Mouse (Mus musculus) lung, embryonic 15.5 days (tissue): Measurements from ENCODE around the gene Hnrnph1. TPM values are rescaled to one million over a fixed set of nuclear protein-coding genes. Genes with fewer than 3 reads are reported as not detected.

Source experiments
- ATAC-seq: fragments of 200-750 bp; cut with Nextera tagmentation; 2 replicates; pipeline ENCODE4 v1.8.0; 2017; ENCODE audit warnings: moderate number of reproducible peaks, borderline replicate concordance; ENCODE audit not compliant: low FRiP score, low TSS enrichment; ENCODE audit errors: extremely low read depth
- H3K27ac ChIP-seq: fragments of 300-500 bp; sonication (generic); 2 replicates; pipeline ENCODE4 v1.5.1; 2015; ENCODE audit warnings: moderate library complexity, mild to moderate bottlenecking, inconsistent platforms
- H3K27me3 ChIP-seq: fragments of 300-500 bp; sonication (generic); 2 replicates; pipeline ENCODE4 v1.6.1; 2015; ENCODE audit warnings: inconsistent platforms
- H3K36me3 ChIP-seq: fragments of 300-500 bp; sonication (generic); 2 replicates; pipeline ENCODE4 v1.6.1; 2015; ENCODE audit warnings: inconsistent platforms
- H3K4me1 ChIP-seq: fragments of 300-500 bp; sonication (generic); 2 replicates; pipeline ENCODE4 v1.6.1; 2015; ENCODE audit warnings: inconsistent platforms
- H3K4me2 ChIP-seq: fragments of 300-500 bp; sonication (generic); 2 replicates; pipeline ENCODE4 v1.6.1; 2015; ENCODE audit warnings: inconsistent platforms, mild to moderate bottlenecking, moderate library complexity
- H3K4me3 ChIP-seq: fragments of 300-500 bp; sonication (generic); 2 replicates; pipeline ENCODE4 v1.5.1; 2015; ENCODE audit warnings: mild to moderate bottlenecking, inconsistent platforms
- H3K9ac ChIP-seq: fragments of 300-500 bp; sonication (generic); 2 replicates; pipeline ENCODE4 v1.6.1; 2015; ENCODE audit warnings: inconsistent platforms
- H3K9me3 ChIP-seq: fragments of 300-500 bp; sonication (generic); 2 replicates; pipeline ENCODE4 v1.6.1; 2016; ENCODE audit warnings: inconsistent platforms
- WGBS: fragments of 180-500 bp; shearing (Covaris S2); methylation state at CpG from one replicate; pipeline ENCODE4 v1.1.7; 2015; 5-methylcytosine and 5-hydroxymethylcytosine counted together
- polyA plus RNA-seq: library from polyadenylated mRNA; unstranded; fragments of >200 nt; fragmentation: Nextera tagmentation; extraction: Ambion mirVana; gene quantifications from 2 replicates; pipeline ENCODE4 v1.2.1, GENCODE M21; 2015

Gene Hnrnph1
- polyA plus RNA-seq, 1 experiment from 2014 or later = 489 TPM

- H3K9me3 ChIP-seq = no peaks in the 10 kb centered on the region
- no peak overlapping the region for H3K4me3 ChIP-seq
- no peak overlapping the region for H3K4me2 ChIP-seq
- ATAC-seq = no peak
- H3K27me3 ChIP-seq = no peaks in the 10 kb centered on the region
- H3K4me1 ChIP-seq = peaks cover 23% of the 10 kb centered on the region
- 83% methylated on average over 13 of the region's 13 CpGs for WGBS
- no peak overlapping the region for H3K27ac ChIP-seq
- no peak overlapping the region for H3K9ac ChIP-seq
- peaks cover 5% of the 10 kb centered on the region; the same call in 1 of the 2 replicates for H3K36me3 ChIP-seq
Observed at GRCm38 (mm10) chr11:50374286-50375015, 2.3 kb upstream of the Hnrnph1 start.

GRCm38 (mm10) chr11:50375421-50375820 lies 1.4 kb upstream of the Hnrnph1 start:
- H3K27me3 ChIP-seq = no peaks in the 10 kb centered on the region
- peaks cover 27% of the 10 kb centered on the region for H3K4me1 ChIP-seq
- no peak for ATAC-seq
- peaks cover 10% of the 10 kb centered on the region; the same call in 1 of the 2 replicates for H3K36me3 ChIP-seq
- H3K4me2 ChIP-seq = no peak overlapping the region
- no peak overlapping the region for H3K9ac ChIP-seq
- H3K4me3 ChIP-seq = no peak overlapping the region
- no peaks in the 10 kb centered on the region for H3K9me3 ChIP-seq
- 63% methylated on average over 5 of the region's 5 CpGs for WGBS
- H3K27ac ChIP-seq = no peak overlapping the region

GRCm38 (mm10) chr11:50376156-50376790 lies 517 bp upstream of the Hnrnph1 start:
- 19% methylated on average over 10 of the region's 10 CpGs for WGBS

GRCm38 (mm10) chr11:50377892-50378684 lies 1.3 kb downstream of the Hnrnph1 start:
- H3K4me2 ChIP-seq = peak overlapping the region; percentile 72
- H3K27ac ChIP-seq = peak overlapping the region; percentile 100
- no peaks in the 10 kb centered on the region for H3K27me3 ChIP-seq
- H3K9me3 ChIP-seq = no peaks in the 10 kb centered on the region
- peaks cover 24% of the 10 kb centered on the region for H3K36me3 ChIP-seq
- H3K9ac ChIP-seq = peak overlapping the region; percentile 100
- under 1% methylated on average over 68 of the region's 71 CpGs for WGBS
- peak; percentile 79 for ATAC-seq
- peak overlapping the region; percentile 97 for H3K4me3 ChIP-seq
- H3K4me1 ChIP-seq = peaks cover 22% of the 10 kb centered on the region

More at GRCm38 (mm10) chr11:50376156-50376790, 517 bp upstream of the Hnrnph1 start:
- H3K4me2 ChIP-seq = peak overlapping the region; percentile 90
- ATAC-seq = no peak
- H3K9ac ChIP-seq = peak overlapping the region; percentile 82
- H3K27me3 ChIP-seq = no peaks in the 10 kb centered on the region
- H3K4me3 ChIP-seq = peak overlapping the region; percentile 97
- H3K27ac ChIP-seq = peak overlapping the region; percentile 100
- peaks cover 11% of the 10 kb centered on the region for H3K36me3 ChIP-seq
- H3K9me3 ChIP-seq = no peaks in the 10 kb centered on the region
- peaks cover 23% of the 10 kb centered on the region for H3K4me1 ChIP-seq

- H3K4me1 ChIP-seq = peaks cover 22% of the 10 kb centered on the region
- no peaks in the 10 kb centered on the region for H3K9me3 ChIP-seq
- WGBS = 47% methylated on average over 12 of the region's 12 CpGs
- H3K27me3 ChIP-seq = no peaks in the 10 kb centered on the region
- H3K9ac ChIP-seq = peak overlapping the region; percentile 100
- H3K4me2 ChIP-seq = peak overlapping the region; percentile 72
- no peak for ATAC-seq
- peaks cover 30% of the 10 kb centered on the region for H3K36me3 ChIP-seq
- H3K27ac ChIP-seq = no peak overlapping the region
- H3K4me3 ChIP-seq = peak overlapping the region; percentile 97
Observed at GRCm38 (mm10) chr11:50379023-50379752, 2.4 kb downstream of the Hnrnph1 start.

- Histone ChIP-seq H3K4me2 (peak overlapping the region; percentile 49), H3K4me1 (peaks cover 16% of the 10 kb centered on the region), H3K4me3 (peak overlapping the region; percentile 26), H3K9me3 (no peaks in the 10 kb centered on the region), H3K27ac (no peak overlapping the region), H3K9ac (0 out of 2 replicates have a peak overlapping the region, but pooled peaks have one; percentile 31), H3K27me3 (no peaks in the 10 kb centered on the region), H3K36me3 (peaks cover 43% of the 10 kb centered on the region)
- 5% methylated on average over 4 of the region's 4 CpGs for WGBS
- ATAC-seq = no peak
Observed at GRCm38 (mm10) chr11:50381311-50381710, 4.5 kb downstream of the Hnrnph1 start.

GRCm38 (mm10) chr11:50387167-50387679 lies 10.4 kb downstream of the Hnrnph1 start:
- Histone ChIP-seq H3K4me1 (no peaks in the 10 kb centered on the region), H3K36me3 (peaks cover 62% of the 10 kb centered on the region), H3K9me3 (no peaks in the 10 kb centered on the region), H3K9ac (no peak overlapping the region), H3K27me3 (no peaks in the 10 kb centered on the region), H3K4me3 (no peak overlapping the region), H3K27ac (no peak overlapping the region), H3K4me2 (no peak overlapping the region)
- WGBS = 77% methylated on average over 3 of the region's 3 CpGs
- no peak for ATAC-seq

GRCm38 (mm10) chr11:50387697-50388096 lies 10.9 kb downstream of the Hnrnph1 start:
- H3K27me3 ChIP-seq = no peaks in the 10 kb centered on the region
- no peak overlapping the region for H3K4me3 ChIP-seq
- WGBS = 81% methylated on average over 4 of the region's 4 CpGs
- no peak for ATAC-seq
- no peaks in the 10 kb centered on the region for H3K4me1 ChIP-seq
- no peak overlapping the region for H3K9ac ChIP-seq
- H3K9me3 ChIP-seq = no peaks in the 10 kb centered on the region
- H3K36me3 ChIP-seq = peaks cover 57% of the 10 kb centered on the region
- no peak overlapping the region for H3K27ac ChIP-seq
- H3K4me2 ChIP-seq = no peak overlapping the region

GRCm38 (mm10) chr11:50388217-50388929 lies 11.6 kb downstream of the Hnrnph1 start:
- no peaks in the 10 kb centered on the region for H3K27me3 ChIP-seq
- no peak overlapping the region for H3K4me2 ChIP-seq
- H3K36me3 ChIP-seq = peaks cover 51% of the 10 kb centered on the region
- H3K9ac ChIP-seq = no peak overlapping the region
- H3K4me3 ChIP-seq = no peak overlapping the region
- H3K27ac ChIP-seq = no peak overlapping the region
- no peak for ATAC-seq
- 93% methylated on average over 3 of the region's 3 CpGs for WGBS
- no peaks in the 10 kb centered on the region for H3K9me3 ChIP-seq
- no peaks in the 10 kb centered on the region for H3K4me1 ChIP-seq

GRCm38 (mm10) chr11:50389011-50389410 lies 12.2 kb downstream of the Hnrnph1 start:
- H3K4me3 ChIP-seq = no peak overlapping the region
- no peak overlapping the region for H3K9ac ChIP-seq
- no peaks in the 10 kb centered on the region for H3K9me3 ChIP-seq
- ATAC-seq = no peak
- H3K36me3 ChIP-seq = peaks cover 52% of the 10 kb centered on the region
- H3K27me3 ChIP-seq = no peaks in the 10 kb centered on the region
- H3K4me2 ChIP-seq = no peak overlapping the region
- 59% methylated on average over 3 of the region's 3 CpGs for WGBS
- H3K27ac ChIP-seq = no peak overlapping the region
- H3K4me1 ChIP-seq = no peaks in the 10 kb centered on the region

GRCm38 (mm10) chr11:50389616-50390015 lies 12.8 kb downstream of the Hnrnph1 start:
- ATAC-seq = no peak
- no peak overlapping the region for H3K27ac ChIP-seq
- H3K9ac ChIP-seq = no peak overlapping the region
- 57% methylated on average over 5 of the region's 5 CpGs for WGBS
- H3K4me2 ChIP-seq = no peak overlapping the region
- H3K4me3 ChIP-seq = no peak overlapping the region
- H3K4me1 ChIP-seq = no peaks in the 10 kb centered on the region
- H3K36me3 ChIP-seq = peaks cover 48% of the 10 kb centered on the region
- H3K9me3 ChIP-seq = no peaks in the 10 kb centered on the region
- H3K27me3 ChIP-seq = no peaks in the 10 kb centered on the region
